Mouse (Mus musculus): ENCODE results near the gene Jmjd6.
"Not testable (repeated sequence)": the region's sequence is repeated elsewhere in the genome, so short reads cannot be mapped to it uniquely, and the experiment has no call there.

The Jmjd6 gene

DNA sequence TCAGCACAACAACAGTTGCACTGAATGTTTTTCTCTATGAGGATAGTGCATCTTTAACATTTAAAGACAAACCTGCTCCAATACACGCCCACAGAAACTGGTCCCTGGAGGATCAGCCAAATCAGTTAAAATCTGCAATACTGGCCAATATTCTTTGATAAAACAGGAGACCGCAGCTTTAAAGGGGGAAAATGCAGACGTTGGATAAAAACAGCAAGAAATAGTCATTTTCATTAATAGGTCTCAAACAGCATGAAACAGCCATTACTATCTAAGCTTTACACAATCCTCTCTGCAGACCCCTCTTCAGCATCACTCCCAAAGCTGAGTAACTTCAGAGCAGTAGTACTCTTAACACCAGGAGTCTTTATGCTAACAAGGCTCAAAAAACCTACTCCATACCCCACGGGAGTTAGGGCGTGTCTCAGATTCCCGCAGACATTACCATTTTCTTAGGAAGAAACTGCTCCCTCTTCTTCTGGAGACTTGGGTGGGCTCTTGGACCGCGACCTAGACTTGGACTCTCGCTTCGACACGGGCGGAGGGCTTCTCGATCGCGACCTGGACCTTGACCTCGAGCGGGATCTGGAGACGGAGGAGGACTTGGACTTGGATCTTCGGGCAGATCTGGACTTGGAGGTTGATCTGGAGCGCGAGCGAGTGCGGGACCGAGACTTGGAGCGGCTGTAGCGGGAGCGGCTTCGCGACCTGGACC, 8.5 kb upstream of the Jmjd6 start:
- no peak for DNase-seq (ENCODE audit: extremely low read depth, low read depth, low spot score)

GRCm38 (mm10) chr11:116850833-116851477, 7.7 kb upstream of the Jmjd6 start:
- DNase-seq (ENCODE audit: extremely low read depth, low read depth, low spot score), result no peak

DNA sequence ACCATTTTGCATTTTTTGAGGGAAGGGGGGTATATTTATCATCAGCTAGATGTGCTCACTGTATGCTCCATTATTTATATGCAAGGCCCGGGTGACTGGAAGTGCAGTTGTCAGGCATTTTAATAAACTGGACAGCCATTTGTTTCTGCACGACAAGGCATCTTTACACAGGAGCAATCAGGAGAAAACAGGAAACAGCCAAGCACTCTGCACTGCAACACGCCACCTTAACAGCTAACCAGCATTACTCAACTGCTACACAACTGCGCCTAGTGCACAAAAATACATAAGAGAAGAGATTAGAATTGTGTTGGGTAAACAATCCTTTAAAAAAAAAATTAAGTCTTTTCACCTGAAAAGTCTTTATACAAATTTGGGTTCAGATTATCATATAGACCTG, 6.8 kb upstream of the Jmjd6 start:
- no peak for DNase-seq (ENCODE audit: extremely low read depth, low read depth, low spot score)

- DNase-seq (ENCODE audit: extremely low read depth, low read depth, low spot score), result no peak
These were observed 6.3 kb upstream of the Jmjd6 start for GRCm38 (mm10) chr11:116849587-116849986.

DNA sequence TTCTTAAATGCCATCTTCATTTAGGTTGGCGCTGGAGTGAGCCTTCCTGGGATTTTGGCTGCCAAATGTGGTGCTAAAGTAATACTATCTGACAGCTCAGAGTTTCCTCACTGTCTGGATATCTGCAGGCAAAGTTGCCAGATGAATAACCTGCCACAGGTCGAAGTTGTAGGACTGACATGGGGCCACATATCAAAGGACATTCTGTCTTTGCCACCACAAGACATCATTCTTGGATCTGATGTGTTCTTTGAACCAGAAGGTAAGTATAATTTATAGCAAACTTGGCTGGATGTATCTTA, 5.6 kb upstream of the Jmjd6 start:
- not testable (repeated sequence) for DNase-seq (ENCODE audit: extremely low read depth, low read depth, low spot score)

DNA sequence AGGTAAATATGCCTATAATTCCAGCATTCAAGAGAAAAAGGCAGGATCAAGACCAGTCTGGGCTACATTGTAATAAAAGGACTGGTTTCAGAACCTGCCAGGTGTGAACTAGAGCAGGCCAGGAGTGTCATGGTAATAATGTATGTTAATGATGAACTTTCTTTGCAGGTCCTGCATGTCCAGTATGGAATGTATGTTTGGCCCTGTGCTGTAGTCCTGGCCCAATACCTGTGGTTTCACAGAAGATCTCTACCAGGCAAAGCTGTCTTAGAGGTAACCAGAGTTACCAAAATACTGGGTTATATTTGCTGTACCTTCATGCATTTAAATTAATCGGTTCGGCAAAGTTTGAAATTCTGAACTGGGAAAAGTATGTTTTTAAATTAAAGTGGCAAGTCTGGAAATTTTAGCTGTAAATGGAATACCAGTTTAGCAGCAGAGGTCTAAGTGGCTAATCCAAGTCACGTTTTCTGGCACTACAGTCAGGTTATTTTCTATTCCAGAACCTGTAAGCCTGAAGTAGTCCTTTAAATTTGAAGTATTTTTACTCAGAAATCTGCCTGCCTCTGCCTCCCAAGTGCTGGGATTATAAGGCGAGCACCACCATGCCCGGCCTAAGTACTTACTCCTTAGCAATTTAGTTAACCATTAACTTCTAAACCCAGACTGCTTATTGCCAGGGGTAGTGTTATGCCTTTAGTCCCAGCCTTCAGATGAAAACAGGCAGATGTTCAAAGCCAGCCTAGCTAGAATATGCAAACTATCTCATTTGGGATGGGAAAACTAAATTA, 5.0 kb upstream of the Jmjd6 start:
- DNase-seq (ENCODE audit: extremely low read depth, low read depth, low spot score), result no peak

GRCm38 (mm10) chr11:116847187-116848085, 4.2 kb upstream of the Jmjd6 start:
- no peak for DNase-seq (ENCODE audit: extremely low read depth, low read depth, low spot score)

DNA sequence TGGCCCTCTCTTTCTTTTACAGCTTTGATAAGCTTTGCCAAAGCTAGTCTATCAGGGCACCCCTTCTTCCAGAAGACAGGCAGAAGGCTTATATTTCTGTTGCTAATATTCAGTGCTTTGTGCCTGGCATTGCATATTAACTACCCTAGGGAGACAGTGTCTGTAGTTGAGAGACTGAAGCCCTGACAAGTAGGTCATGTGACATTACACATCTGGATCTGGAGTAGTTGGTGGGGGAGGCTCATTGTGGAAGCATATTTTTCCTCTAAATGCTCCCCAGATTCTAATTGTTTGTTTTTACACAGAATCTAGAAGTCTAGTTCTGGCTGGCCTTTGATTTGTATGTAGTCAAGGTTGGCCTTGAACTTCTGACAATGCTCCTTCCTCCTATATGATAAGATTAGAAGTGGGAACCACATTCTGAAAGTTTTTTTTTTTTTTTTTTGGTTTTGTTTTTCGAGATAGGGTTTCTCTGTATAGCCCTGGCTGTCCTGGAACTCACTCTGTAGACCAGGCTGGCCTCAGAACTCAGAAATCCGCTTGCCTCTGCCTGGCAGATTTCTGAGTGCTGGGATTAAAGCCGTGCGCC, 3.4 kb upstream of the Jmjd6 start:
- DNase-seq (ENCODE audit: extremely low read depth, low read depth, low spot score), result no peak

GRCm38 (mm10) chr11:116842531-116843260, 553 bp downstream of the Jmjd6 start:
- DNase-seq (ENCODE audit: extremely low read depth, low read depth, low spot score), result no peak

GRCm38 (mm10) chr11:116840748-116841147, 2.5 kb downstream of the Jmjd6 start:
- no peak for DNase-seq (ENCODE audit: extremely low read depth, low read depth, low spot score)

- no peak for DNase-seq (ENCODE audit: extremely low read depth, low read depth, low spot score)
These were observed 3.6 kb downstream of the Jmjd6 start for GRCm38 (mm10) chr11:116839601-116840000.

DNA sequence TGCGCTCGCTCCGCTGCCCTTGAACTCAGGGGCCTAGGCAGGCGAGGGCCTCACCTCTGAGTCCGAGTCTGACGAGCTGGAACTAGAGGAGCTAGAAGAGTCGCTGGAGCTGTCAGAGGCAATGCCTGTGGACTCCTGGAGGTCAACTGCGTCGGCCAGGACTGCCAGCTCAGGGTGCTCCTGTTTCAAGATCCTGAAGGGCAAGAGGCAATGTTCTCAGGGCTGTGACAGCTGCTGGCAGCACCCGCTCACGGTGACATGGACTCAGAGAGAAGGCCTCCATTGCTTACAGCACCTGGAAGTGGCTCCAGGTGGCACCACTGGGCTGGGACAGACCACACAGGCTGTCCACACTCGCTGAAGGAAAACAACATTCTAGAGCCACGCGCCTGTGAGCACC, 4.3 kb downstream of the Jmjd6 start:
- no peak for DNase-seq (ENCODE audit: extremely low read depth, low read depth, low spot score)

DNA sequence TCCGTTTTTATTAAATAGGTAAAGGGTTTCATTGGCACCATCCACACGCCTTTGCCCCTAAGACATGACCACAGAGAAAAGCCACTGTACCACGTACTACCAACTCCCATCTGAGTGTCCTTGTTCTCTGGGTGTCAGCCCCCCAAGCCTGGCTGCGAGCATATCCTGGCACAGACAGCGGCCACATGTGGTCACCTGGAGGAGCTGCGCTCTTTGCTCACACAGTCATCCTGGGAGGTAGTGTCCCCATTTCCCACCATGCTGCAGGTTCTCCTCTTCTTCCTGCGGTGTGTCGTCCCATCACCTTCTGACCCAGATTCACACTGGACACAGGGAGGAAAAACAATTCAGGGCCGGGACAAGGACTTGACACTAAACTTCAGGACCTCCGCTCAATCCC, 5.8 kb downstream of the Jmjd6 start:
- no peak for DNase-seq (ENCODE audit: extremely low read depth, low read depth, low spot score)

- no peak for DNase-seq (ENCODE audit: extremely low read depth, low read depth, low spot score)
These were observed 7.0 kb downstream of the Jmjd6 start for GRCm38 (mm10) chr11:116836283-116836682.

GRCm38 (mm10) chr11:116834954-116835353, 8.3 kb downstream of the Jmjd6 start:
- DNase-seq (ENCODE audit: extremely low read depth, low read depth, low spot score), result no peak

GRCm38 (mm10) chr11:116832172-116832685, 11.0 kb downstream of the Jmjd6 start:
- no peak for DNase-seq (ENCODE audit: extremely low read depth, low read depth, low spot score)

DNA sequence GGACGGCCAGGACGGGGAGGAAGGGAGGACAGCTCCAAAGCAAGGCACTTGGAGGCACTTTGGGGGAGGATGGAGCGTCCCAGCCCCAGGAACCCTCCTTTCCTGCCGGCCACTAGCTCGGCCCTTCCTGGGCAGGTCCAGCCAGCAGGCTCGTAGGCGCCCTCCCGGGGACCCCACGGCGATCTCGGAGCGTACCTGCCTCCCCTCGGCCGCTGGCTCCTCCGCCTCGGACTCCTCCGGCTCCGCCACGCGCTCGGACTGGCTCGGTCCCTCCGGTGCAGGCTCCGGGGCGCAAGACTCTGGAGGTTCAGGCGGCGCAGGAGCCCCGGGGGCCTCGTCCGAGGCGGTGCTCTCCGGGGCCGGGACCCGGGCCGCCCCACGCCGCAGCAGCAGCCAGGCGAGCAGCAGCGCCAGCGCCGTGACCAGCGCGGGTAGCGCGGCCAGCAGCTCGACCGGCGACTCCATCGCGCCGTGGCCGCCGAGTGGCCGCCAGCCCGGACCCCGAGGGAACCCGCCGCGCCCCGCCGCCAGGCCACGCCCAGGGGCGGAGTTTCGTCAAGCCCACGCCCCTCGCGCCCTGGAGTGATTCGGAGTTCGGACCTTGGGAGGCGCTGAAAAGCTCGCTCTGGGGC, 15.6 kb downstream of the Jmjd6 start, which contains the start of gene Mxra7:
Gene Mxra7 (minus strand): TSS at position 513 of the 632 bp plus-strand sequence.
- DNase-seq (ENCODE audit: extremely low read depth, low read depth, low spot score), result no peak

GRCm38 (mm10) chr11:116826550-116827504, 16.4 kb downstream of the Jmjd6 start:
- DNase-seq (ENCODE audit: extremely low read depth, low read depth, low spot score), result no peak

Data from fat pad, adult 2 months (tissue).